Mouse (Mus musculus) testis, adult 2 months (tissue): Measurements from ENCODE around the gene Csrp2. TPM values are rescaled to one million over a fixed set of nuclear protein-coding genes. Genes with fewer than 3 reads are reported as not detected.
A peak's percentile ranks its signal among the peaks of the same experiment; 100 is the strongest.

Experiments used
- H3K27ac ChIP-seq: fragments of 200-500 bp; 2 replicates; pipeline ENCODE4 v1.5.1; 2012; ENCODE audit warnings: low read depth, low read length; ENCODE audit not compliant: control insufficient read depth, insufficient read depth
- H3K27me3 ChIP-seq: fragments of 200-500 bp; 2 replicates; pipeline ENCODE4 v1.6.1; 2012; ENCODE audit warnings: mild to moderate bottlenecking, low read length, moderate library complexity; ENCODE audit not compliant: control insufficient read depth, insufficient read depth
- H3K36me3 ChIP-seq: fragments of 200-500 bp; 2 replicates; pipeline ENCODE4 v1.6.1; 2012; ENCODE audit warnings: mild to moderate bottlenecking, low read length; ENCODE audit not compliant: control insufficient read depth, insufficient read depth
- H3K4me1 ChIP-seq: fragments of 200-500 bp; 2 replicates; pipeline ENCODE4 v1.6.1; 2012; ENCODE audit warnings: low read length; ENCODE audit not compliant: control insufficient read depth, insufficient read depth
- H3K4me3 ChIP-seq: fragments of 200-500 bp; 2 replicates; pipeline ENCODE4 v1.5.1; 2012; ENCODE audit warnings: low read depth, mild to moderate bottlenecking, low read length, moderate library complexity, mixed read lengths; ENCODE audit not compliant: control insufficient read depth
- CTCF ChIP-seq: fragments of 200-500 bp; IDR thresholded peaks from 2 replicates; pipeline ENCODE4 v1.5.1; 2012; ENCODE audit warnings: low read depth, mild to moderate bottlenecking, inconsistent platforms, low read length, moderate library complexity; ENCODE audit not compliant: control insufficient read depth, insufficient read depth, insufficient replicate concordance
- POLR2A ChIP-seq: fragments of 200-500 bp; IDR thresholded peaks from 2 replicates; pipeline ENCODE4 v1.6.1; 2012; ENCODE audit warnings: low read depth, mild to moderate bottlenecking, inconsistent platforms, low read length, moderate library complexity; ENCODE audit not compliant: control insufficient read depth
- polyA plus RNA-seq: library from polyadenylated mRNA; depleted of rRNA; stranded (reverse); fragments of >200 nt; gene quantifications from 2 replicates; pipeline ENCODE4 v1.2.3, GENCODE M21; 2012

The Csrp2 gene
- polyA plus RNA-seq, 1 experiment = 37.4 TPM

DNA sequence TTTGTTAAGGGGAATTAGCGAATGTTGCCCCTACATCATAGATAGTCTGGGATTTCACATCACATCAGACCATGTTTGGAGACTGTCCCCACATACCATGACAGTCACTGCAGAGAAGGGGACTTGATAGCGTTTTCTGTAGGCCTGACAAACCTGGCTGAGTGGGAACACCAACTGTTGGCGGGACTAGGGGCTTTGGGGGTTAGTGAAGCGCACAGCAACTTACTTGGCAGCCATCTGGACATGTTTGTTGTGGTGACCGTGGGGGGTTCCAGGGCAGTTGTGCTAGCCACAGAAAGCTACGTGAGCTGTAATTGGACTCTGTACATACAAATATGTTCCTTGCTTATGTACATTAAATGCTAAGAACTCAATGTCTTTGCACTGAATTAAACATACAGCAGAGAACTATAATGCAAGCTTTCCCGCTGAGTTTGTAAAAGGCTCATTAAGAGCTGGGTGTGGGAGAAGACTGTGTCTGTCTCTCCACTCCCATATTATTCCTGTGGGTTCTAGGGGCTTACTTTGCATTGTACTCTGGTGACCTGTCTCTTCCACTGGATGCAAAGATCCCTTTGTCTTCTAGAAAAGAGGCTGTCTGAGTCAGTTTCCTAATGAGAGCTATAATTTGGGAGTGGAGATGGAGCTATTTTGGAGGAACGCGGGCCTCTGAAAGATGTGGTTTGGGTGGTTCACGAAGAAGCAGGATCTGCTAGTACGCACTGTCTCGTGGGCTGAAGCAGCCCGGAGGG lies 11.7 kb downstream of the Csrp2 start:
- H3K27me3 ChIP-seq = no peaks in the 10 kb centered on the region
- H3K4me3 ChIP-seq = peak overlapping the region; percentile 76
- peaks cover 14% of the 10 kb centered on the region for H3K4me1 ChIP-seq
- H3K36me3 ChIP-seq = no peaks in the 10 kb centered on the region
- no peak for TF ChIP-seq CTCF
- peak overlapping the region; percentile 68 for H3K27ac ChIP-seq

DNA sequence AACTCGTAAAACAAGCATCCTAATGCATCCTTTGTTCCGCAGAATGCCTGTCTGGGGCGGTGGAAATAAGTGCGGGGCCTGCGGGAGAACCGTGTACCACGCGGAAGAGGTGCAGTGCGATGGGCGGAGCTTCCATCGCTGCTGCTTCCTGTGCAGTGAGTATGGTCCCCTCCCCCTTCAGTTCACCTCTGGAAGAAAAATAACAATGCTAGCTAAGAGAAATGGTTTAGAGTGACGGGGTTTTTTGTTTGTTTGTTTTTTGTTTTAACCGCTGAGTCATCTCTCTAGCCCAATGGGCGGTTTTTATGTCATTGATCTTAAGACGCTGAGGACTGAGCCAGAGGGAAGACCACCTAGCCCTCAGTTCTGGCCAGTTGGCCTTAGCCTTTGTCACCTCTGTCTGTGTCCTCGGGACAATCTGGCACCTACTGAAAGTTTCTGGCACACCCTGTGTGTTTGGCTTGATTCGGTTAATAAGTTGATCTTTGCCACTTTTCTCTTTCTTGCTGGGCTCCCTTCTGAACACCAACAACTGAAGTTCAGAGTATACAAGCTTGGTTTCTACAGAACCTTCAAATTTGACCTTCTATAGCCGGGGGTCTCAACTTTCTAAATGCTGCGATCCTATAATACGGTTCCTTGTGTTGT lies 12.4 kb downstream of the Csrp2 start:
- TF ChIP-seq POLR2A (no peak), CTCF (no peak)
- Histone ChIP-seq H3K27ac (no peak overlapping the region), H3K36me3 (no peaks in the 10 kb centered on the region), H3K27me3 (no peaks in the 10 kb centered on the region), H3K4me1 (peaks cover 14% of the 10 kb centered on the region), H3K4me3 (peak overlapping the region; percentile 76)

DNA sequence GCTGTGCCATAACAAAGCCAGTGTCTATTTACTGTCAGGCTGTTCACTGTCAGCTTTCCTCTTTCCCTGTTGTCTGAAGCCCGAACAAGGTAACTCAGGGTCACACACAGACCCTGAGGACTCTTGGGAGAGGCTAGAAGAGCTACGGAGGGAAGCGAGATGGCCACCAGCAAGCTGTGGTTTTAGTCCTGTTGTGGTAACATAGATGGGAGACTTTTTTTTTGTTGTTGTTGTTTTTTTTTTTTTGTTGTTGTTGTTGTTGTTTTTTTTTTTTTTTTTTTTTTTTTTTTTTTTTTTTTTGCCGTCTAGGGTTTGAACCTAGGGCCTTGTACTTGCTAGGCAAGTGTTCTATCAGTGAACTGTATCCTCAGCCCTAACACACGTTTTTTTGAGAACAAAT lies 14.0 kb downstream of the Csrp2 start:
- no peak for TF ChIP-seq POLR2A
- no peak for TF ChIP-seq CTCF
- no peaks in the 10 kb centered on the region for H3K36me3 ChIP-seq
- H3K4me1 ChIP-seq = peaks cover 14% of the 10 kb centered on the region

DNA sequence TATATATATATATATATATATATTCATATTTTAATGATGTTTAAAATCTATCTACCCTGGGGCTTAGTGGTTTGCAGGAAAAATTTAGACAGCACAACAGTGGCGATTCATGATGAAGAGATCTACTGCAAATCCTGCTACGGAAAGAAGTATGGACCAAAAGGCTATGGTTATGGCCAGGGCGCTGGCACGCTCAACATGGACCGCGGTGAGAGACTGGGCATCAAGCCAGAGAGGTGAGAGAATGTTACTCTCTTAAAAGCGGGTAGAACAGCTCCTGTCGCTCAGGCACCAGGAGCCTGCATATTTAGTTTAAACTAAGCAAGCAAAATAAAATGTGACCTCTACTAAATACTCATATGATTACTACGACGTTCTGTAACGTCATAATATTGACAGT lies 15.5 kb downstream of the Csrp2 start:
- Histone ChIP-seq H3K4me1 (peaks cover 14% of the 10 kb centered on the region), H3K4me3 (no peak overlapping the region), H3K27me3 (no peaks in the 10 kb centered on the region), H3K36me3 (no peaks in the 10 kb centered on the region), H3K27ac (no peak overlapping the region)
- TF ChIP-seq POLR2A (no peak), CTCF (no peak)

More for the DNA sequence above, 14.0 kb downstream of the Csrp2 start:
- Histone ChIP-seq H3K4me3 (no peak overlapping the region), H3K27ac (no peak overlapping the region), H3K27me3 (no peaks in the 10 kb centered on the region)

DNA sequence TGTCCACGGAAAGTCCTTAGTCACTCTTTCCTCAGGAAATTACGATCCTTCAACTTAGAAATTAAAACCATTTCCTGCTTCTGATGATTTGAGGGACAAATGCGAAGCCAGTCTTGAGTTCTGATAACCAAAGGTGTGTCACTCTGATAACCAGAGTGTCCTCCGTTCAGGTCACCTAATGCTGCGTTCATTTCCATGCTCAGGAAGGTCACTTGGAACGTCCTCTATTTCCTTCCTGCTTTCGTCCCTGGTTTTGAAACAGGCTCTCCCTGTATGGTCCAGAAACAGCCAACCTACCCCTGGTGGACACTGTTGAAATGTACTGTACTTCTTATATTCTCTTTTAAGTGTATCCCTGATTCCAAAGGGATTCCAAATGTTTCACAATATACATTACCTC lies 16.1 kb downstream of the Csrp2 start:
- Histone ChIP-seq H3K4me3 (no peak overlapping the region), H3K27ac (no peak overlapping the region), H3K27me3 (no peaks in the 10 kb centered on the region), H3K36me3 (no peaks in the 10 kb centered on the region), H3K4me1 (peaks cover 14% of the 10 kb centered on the region)
- TF ChIP-seq POLR2A = no peak
- no peak for TF ChIP-seq CTCF

DNA sequence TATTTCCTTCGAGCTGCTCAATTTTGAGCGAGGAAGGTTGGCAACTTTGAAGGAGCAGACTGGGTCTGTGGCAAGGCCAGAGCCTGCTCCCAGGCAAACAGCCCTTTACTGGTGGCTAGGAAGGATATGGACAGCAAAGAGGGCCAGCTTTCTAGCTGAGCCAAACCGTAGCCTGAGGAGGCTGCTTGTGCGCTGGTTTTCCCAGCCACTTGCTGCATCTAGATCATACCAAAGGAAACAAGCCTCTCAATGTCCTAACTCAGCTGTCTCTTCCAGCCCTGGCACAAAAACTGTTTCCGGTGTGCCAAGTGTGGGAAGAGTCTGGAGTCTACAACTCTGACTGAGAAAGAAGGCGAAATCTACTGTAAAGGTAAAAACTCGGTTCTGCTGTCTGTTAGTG lies 18.8 kb downstream of the Csrp2 start:
- no peaks in the 10 kb centered on the region for H3K27me3 ChIP-seq
- TF ChIP-seq CTCF = no peak
- TF ChIP-seq POLR2A = no peak
- no peaks in the 10 kb centered on the region for H3K4me1 ChIP-seq
- H3K36me3 ChIP-seq = peaks cover 3% of the 10 kb centered on the region
- H3K27ac ChIP-seq = no peak overlapping the region
- H3K4me3 ChIP-seq = no peak overlapping the region

DNA sequence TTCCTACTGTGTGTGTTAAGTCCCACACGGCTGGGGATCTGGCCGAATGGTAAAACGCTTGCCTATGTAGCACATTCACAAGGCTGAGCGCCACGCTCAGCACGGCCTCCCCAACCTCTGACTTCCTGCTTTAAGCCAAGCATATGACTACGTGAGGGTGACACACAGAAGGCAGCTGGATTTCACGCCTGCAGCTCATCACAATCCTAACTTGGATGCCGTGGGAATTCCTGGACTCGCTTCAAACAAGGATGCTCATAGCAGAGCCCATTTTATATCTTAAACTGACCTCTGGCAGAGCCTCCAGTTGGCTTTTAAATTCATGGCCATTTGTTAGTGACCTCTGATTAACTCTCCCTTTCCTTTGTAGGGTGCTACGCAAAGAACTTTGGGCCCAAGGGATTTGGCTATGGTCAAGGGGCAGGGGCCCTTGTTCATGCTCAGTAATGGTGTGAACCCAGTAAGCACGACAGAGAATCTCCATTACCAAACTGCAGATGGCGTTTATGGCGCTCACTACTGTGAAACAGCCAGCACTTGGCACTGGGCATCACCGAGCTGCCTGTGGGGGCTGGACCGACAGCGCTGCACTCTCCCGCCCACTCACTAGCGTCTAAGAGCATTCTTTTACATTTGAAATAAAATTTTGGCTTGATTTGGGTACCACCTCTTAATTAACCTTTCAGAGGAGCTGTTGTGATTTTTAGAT lies 19.4 kb downstream of the Csrp2 start:
- H3K27me3 ChIP-seq = no peaks in the 10 kb centered on the region
- peaks cover 3% of the 10 kb centered on the region for H3K36me3 ChIP-seq
- H3K4me3 ChIP-seq = no peak overlapping the region
- H3K27ac ChIP-seq = no peak overlapping the region
- no peak for TF ChIP-seq CTCF
- TF ChIP-seq POLR2A = no peak
- no peaks in the 10 kb centered on the region for H3K4me1 ChIP-seq
